Mouse (Mus musculus): ENCODE results near the gene Lpar1. TPM values are rescaled to one million over a fixed set of nuclear protein-coding genes. Genes with fewer than 3 reads are reported as not detected.
A peak's percentile ranks its signal among the peaks of the same experiment; 100 is the strongest.

Lpar1 gene
- polyA plus RNA-seq, 1 experiment from 2014 or later = 16.4 TPM

DNA sequence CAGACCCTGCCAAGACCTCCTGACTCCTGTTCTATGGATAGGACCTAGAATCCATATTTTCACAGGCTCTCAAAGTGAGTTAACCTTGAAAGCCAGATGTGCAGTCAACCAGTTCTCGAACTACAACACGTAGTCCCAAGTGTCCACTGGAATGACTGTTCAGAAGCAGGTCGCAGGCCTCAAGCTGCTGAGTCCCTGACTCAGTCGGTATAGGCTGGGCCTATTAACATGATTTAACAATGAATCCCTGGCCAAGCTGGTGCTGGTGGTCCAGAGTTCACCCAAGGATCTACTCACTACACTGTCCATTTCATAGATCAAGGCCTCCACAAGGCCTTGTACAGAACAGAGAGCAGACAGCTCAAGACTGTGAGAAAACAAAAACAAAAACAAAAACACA, 33.8 kb downstream of the Lpar1 start:
- ATAC-seq (ENCODE audit: low FRiP score) = no peak
- H3K9ac ChIP-seq = no peak overlapping the region
- no peak overlapping the region for H3K4me2 ChIP-seq
- 81% methylated on average over 4 of the region's 4 CpGs for WGBS
- H3K27ac ChIP-seq = no peak overlapping the region
- no peaks in the 10 kb centered on the region for H3K36me3 ChIP-seq
- no peaks in the 10 kb centered on the region for H3K9me3 ChIP-seq
- no peaks in the 10 kb centered on the region for H3K27me3 ChIP-seq
- no peaks in the 10 kb centered on the region for H3K4me1 ChIP-seq (replicated peaks)
- no peak overlapping the region for H3K4me3 ChIP-seq

DNA sequence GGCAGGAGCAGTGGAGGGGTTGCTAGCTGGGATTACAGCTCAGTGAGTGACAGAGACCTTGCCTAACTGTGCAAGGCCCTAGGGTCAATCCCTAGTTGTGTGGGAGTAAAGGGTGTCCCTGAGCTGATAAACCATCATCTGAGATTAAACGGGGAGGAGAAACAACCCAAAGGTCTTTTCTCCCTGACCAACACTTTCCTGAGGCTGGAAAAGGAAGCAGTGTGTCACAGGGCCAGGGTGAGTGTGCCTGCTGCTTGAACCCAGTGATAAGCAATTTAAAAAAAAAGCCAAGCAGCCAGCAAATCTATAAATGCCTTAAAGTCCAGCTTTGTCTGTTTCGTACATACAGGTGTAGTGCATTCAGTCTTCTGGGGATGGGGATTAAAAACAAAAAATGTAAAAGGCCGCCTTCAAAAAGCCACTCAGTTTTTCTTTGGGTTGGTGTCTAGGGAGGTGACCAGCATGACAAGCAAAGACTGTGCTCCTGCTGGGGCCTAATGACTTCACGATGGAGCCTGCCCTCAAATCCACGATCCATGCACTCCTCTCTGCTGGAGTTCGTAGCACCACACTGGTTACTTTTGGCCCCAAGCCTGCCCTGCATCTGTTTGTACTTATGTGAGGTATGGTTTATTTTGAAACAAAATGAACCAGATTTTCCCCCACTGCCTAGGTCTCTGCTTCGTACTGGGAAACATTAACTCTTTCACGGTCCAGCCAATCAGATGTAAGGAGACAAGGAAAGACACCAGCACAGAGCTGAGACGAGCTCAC, 35.3 kb downstream of the Lpar1 start:
- no peak for ATAC-seq (ENCODE audit: low FRiP score)
- no peak overlapping the region for H3K27ac ChIP-seq
- no peak overlapping the region for H3K4me2 ChIP-seq
- no peak overlapping the region for H3K4me3 ChIP-seq
- H3K9ac ChIP-seq = no peak overlapping the region
- no peaks in the 10 kb centered on the region for H3K27me3 ChIP-seq
- 51% methylated on average over 9 of the region's 9 CpGs for WGBS
- no peaks in the 10 kb centered on the region for H3K9me3 ChIP-seq
- no peaks in the 10 kb centered on the region for H3K36me3 ChIP-seq
- no peaks in the 10 kb centered on the region for H3K4me1 ChIP-seq (replicated peaks)

DNA sequence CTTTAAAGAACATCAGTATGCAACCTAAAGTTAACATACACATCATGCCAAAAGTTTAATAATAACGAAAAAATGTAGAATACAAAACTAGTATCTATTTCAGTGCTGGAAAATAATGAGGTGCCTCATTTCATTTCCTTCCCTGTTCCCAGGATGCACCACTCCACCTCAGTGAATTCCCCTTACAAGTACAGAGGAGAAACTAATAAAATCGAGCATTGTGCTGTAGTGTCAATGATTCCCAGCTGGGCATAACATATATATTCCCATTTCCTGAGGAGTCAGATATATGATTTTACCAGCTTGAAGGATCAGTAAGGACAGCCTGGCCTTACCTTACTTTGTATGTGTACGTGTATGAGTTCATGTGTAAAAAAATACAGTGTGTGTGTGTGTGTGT, 36.9 kb downstream of the Lpar1 start:
- Histone ChIP-seq H3K27ac (no peak overlapping the region), H3K4me1 (replicated peaks) (no peaks in the 10 kb centered on the region), H3K36me3 (no peaks in the 10 kb centered on the region), H3K9ac (no peak overlapping the region), H3K4me2 (no peak overlapping the region), H3K4me3 (no peak overlapping the region), H3K27me3 (no peaks in the 10 kb centered on the region), H3K9me3 (no peaks in the 10 kb centered on the region)
- 78% methylated on average over 3 of the region's 3 CpGs for WGBS
- ATAC-seq (ENCODE audit: low FRiP score) = no peak

DNA sequence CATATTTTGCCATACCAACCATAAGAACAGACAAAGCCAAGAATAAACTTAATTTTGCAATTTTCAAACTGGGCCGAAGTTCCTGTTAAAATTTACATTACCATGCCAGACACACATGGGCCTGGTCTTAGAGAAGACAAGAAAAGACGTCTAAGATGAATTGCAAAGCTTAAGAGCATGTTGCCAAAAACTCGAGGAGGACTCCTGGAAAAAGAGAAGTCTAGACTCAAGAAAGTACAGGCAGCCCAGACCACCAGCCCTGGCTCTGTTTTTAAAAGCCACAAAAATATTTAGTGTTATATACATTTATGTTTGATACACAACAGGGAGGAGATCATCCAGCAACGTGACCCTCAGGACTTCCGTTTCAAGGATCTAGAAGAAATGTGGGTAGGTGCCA, 37.5 kb downstream of the Lpar1 start:
- no peak for ATAC-seq (ENCODE audit: low FRiP score)
- Histone ChIP-seq H3K4me2 (no peak overlapping the region), H3K9me3 (no peaks in the 10 kb centered on the region), H3K27ac (no peak overlapping the region), H3K4me1 (replicated peaks) (no peaks in the 10 kb centered on the region), H3K4me3 (no peak overlapping the region), H3K9ac (no peak overlapping the region), H3K36me3 (no peaks in the 10 kb centered on the region), H3K27me3 (no peaks in the 10 kb centered on the region)
- WGBS = 88% methylated on average over 5 of the region's 5 CpGs

DNA sequence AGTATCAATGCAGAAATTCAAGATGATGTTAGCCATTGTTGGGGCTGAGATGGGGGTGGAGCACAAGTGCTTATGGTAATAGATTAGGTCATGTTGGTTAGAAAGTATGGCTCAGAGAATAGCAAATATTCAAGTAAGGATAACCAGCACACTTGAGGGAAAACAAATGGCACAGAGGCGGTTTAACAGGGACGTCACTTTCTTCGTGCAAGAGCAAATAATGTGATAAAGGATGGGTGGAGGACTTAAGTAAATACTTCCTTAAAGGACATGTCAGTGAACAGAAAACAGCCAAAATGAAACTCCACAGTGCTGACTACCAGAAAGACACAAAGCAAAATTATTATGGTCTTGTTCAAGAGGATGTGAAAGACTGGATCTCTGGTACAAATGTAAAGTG, 42.1 kb downstream of the Lpar1 start:
- H3K4me3 ChIP-seq = no peak overlapping the region
- no peaks in the 10 kb centered on the region for H3K4me1 ChIP-seq (replicated peaks)
- 92% methylated on average over 3 of the region's 3 CpGs for WGBS
- no peaks in the 10 kb centered on the region for H3K9me3 ChIP-seq
- ATAC-seq (ENCODE audit: low FRiP score) = no peak
- H3K9ac ChIP-seq = no peak overlapping the region
- no peak overlapping the region for H3K4me2 ChIP-seq
- H3K27ac ChIP-seq = no peak overlapping the region
- no peaks in the 10 kb centered on the region for H3K27me3 ChIP-seq
- no peaks in the 10 kb centered on the region for H3K36me3 ChIP-seq

DNA sequence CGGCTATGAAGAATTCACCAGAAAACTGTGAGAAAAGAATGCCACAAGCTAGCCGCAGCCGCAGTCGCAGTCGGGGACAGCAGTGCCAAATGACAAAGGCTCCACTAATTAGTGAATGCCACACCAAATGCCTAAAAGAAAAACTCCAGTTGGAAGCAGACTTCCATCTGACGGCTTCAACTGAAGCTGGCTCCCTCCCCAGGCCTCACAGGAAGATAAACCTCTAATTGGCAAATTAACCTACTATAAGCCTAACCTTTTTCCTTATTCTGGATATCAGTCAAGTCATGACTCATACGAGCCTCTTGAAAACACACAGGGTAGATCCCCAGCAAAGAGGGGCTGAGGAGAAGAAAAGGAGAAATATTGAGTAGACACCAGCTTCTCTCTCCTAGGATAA, 44.9 kb downstream of the Lpar1 start:
- no peak overlapping the region for H3K27ac ChIP-seq
- no peak overlapping the region for H3K4me2 ChIP-seq
- 54% methylated on average over 7 of the region's 7 CpGs for WGBS
- no peak overlapping the region for H3K9ac ChIP-seq
- H3K27me3 ChIP-seq = no peaks in the 10 kb centered on the region
- H3K4me1 ChIP-seq (replicated peaks) = no peaks in the 10 kb centered on the region
- no peaks in the 10 kb centered on the region for H3K36me3 ChIP-seq
- ATAC-seq (ENCODE audit: low FRiP score) = no peak
- no peak overlapping the region for H3K4me3 ChIP-seq
- no peaks in the 10 kb centered on the region for H3K9me3 ChIP-seq

DNA sequence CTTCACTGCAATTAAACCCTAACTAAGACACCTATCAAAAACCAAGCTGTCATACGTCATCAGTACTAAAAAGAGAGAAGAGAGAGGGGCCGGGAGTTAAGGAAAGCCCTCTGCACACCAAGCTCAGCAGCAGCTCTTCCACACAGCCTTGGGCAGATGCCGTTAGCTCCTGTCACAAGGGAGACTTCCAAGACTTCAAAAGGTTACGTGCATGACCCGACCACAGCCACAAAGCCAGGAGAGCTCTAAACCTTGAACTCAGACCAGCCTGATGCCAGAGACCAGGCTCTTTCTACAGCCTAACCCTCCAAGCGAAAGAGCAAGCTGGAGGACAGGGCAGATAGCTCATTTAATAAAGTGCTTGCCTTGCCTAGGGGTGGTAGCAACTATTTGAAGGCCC, 46.2 kb downstream of the Lpar1 start:
- H3K9me3 ChIP-seq = no peaks in the 10 kb centered on the region
- no peaks in the 10 kb centered on the region for H3K36me3 ChIP-seq
- 93% methylated on average over 6 of the region's 6 CpGs for WGBS
- H3K4me2 ChIP-seq = no peak overlapping the region
- no peaks in the 10 kb centered on the region for H3K27me3 ChIP-seq
- no peak overlapping the region for H3K4me3 ChIP-seq
- H3K4me1 ChIP-seq (replicated peaks) = no peaks in the 10 kb centered on the region
- no peak for ATAC-seq (ENCODE audit: low FRiP score)
- no peak overlapping the region for H3K9ac ChIP-seq
- no peak overlapping the region for H3K27ac ChIP-seq

DNA sequence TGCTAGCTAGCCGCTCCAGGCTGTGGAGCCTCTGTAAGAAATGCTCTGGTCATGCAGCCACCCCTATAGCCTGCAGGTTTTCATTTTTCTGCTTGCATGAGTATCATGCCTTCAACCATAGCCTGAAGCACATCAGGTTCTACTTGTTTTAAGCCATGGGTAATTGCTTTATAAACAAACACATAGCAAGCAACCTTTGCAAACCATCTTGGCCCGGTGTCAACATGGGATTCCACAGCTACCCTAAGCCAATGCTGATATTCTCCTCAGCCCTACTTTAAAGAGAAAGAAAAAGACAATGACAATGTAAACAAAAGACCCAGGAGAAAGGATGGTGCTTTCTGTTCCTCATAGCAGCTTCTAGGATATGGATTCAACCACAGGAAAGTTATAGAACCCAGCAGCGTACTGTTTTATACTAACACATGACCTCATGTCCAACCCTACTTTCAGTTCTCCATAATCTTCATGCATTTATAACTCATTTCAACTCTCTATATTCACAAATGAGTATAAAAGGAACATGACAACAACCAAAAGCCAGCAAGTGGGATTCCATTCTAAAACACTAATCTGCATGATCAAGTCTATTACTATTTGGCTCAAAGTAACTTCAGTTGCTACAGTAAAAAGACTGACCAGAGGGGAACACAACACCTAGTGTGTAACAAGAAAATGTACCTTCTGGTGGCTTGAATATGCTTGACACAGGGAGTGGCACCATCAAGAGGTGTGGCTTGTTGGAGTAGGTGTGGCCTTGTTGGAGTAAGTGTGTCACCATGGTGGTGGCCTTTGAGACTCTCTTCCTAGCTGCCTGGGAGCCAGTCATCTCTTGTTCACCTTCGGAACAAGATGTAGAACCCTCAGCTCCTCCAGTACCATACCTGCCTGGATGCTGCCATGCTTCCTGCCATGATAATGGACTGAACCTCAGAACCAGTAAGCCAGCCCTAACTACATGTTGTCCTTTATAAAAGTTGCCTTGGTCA, 46.9 kb downstream of the Lpar1 start:
- Histone ChIP-seq H3K27ac (no peak overlapping the region), H3K27me3 (no peaks in the 10 kb centered on the region), H3K9me3 (no peaks in the 10 kb centered on the region), H3K4me2 (no peak overlapping the region), H3K9ac (no peak overlapping the region), H3K4me3 (no peak overlapping the region), H3K4me1 (replicated peaks) (no peaks in the 10 kb centered on the region), H3K36me3 (no peaks in the 10 kb centered on the region)
- no peak for ATAC-seq (ENCODE audit: low FRiP score)
- WGBS = 94% methylated on average over 4 of the region's 4 CpGs

DNA sequence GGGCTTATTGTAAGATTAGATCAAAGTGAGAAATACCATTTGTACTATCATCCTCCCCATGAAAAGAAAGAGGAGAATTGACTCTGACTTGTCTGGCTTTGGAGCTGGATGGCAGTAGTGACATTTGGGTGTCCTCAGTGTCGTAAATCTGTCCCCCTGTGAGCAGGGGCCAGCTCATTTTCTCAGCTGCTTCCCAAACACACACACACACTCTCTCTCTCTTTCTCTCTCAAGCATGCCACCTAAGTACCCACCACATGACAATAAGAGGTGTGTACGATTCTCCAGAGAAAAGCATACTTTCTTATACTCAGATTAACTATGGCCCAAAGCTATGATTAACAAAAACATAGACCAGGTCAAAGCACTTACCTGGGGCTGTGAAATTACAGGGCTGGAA, 49.4 kb downstream of the Lpar1 start:
- Histone ChIP-seq H3K4me2 (no peak overlapping the region), H3K27ac (no peak overlapping the region), H3K36me3 (no peaks in the 10 kb centered on the region), H3K4me1 (replicated peaks) (peaks cover 11% of the 10 kb centered on the region), H3K9me3 (no peaks in the 10 kb centered on the region), H3K27me3 (no peaks in the 10 kb centered on the region), H3K4me3 (no peak overlapping the region), H3K9ac (no peak overlapping the region)
- no peak for ATAC-seq (ENCODE audit: low FRiP score)
- 90% methylated on average over 2 of the region's 2 CpGs for WGBS

DNA sequence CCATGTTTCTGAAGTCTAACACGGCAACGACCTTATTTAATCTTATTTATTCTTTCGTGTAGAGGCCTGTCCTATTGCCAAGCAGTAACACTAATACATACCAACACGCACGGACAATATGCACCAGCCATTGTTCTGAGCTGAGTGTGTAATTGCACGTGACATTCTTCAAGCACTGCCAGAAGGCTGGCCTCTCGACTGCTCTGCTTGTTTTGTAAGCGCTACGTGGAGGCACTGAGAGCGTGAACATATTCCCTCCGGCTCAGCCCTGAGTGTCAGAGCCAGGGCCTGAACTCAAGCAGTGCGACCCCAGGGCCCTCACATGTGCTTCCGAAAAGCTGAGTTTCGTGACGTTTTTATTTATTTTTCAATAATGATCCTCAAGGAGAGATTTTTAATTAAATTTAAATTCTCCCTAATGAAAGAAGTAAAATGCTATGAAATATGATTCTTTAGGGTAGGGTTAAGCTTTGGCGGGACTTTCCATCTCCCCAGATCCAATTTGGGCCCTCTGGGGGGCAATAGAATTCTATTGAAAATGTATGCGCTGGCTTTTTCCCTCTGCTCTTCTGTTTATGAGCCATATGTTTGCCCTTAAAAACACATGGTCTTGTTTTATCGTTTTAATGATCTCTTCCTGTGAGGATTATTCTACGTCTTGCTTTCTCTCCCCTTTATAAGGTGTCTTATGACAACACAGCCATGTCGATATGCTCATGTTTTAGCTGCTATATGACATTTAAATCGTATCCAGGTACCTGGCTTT, 52.5 kb downstream of the Lpar1 start:
- Histone ChIP-seq H3K27me3 (no peaks in the 10 kb centered on the region), H3K9ac (no peak overlapping the region), H3K9me3 (no peaks in the 10 kb centered on the region), H3K4me2 (no peak overlapping the region), H3K4me3 (no peak overlapping the region), H3K27ac (no peak overlapping the region), H3K36me3 (no peaks in the 10 kb centered on the region), H3K4me1 (replicated peaks) (peaks cover 11% of the 10 kb centered on the region)
- peak; percentile 69 for ATAC-seq (ENCODE audit: low FRiP score)
- 52% methylated on average over 21 of the region's 21 CpGs for WGBS

DNA sequence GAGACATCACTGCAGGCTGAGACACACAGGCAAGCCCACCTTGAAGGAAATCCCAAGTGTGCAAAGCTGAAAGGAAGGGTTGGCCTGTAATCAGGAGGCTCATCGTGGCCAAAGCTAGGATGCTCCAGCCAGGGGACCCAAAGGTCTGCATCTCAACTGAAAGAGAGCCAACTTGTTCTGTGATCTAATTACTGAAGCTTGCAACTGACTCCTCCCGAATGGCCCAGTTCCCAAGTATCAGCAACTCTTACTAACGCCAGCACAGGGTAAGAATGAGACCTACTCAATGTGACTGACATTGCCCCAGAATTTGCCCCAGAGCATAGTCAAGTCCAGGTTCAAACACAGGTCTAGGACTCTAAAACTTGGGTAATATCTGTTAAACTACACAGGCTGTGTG, 53.9 kb downstream of the Lpar1 start:
- ATAC-seq (ENCODE audit: low FRiP score) = no peak
- Histone ChIP-seq H3K4me2 (no peak overlapping the region), H3K27me3 (no peaks in the 10 kb centered on the region), H3K4me1 (replicated peaks) (peaks cover 11% of the 10 kb centered on the region), H3K9ac (no peak overlapping the region), H3K9me3 (no peaks in the 10 kb centered on the region), H3K4me3 (no peak overlapping the region), H3K27ac (no peak overlapping the region), H3K36me3 (no peaks in the 10 kb centered on the region)
- WGBS = 72% methylated on average over 3 of the region's 3 CpGs

DNA sequence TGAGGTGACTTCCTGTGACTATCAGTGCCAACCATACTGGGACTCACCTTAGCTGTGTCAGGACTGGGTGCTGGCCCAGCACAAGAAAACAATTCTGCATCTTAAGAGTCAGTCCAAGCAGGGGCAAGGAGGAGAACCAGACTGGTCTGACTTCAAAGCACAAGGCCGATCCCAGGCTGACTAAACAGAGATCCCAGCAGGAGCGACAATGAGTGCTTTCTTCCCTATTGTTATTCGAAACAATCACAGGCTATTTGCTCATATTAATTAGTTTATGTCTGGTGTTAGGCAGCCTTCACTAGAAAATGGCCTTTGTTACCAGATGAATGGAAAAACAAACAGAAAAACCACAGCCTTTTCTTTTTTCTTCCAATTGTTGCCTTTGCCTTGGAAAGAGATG, 54.5 kb downstream of the Lpar1 start:
- Histone ChIP-seq H3K4me3 (no peak overlapping the region), H3K27ac (no peak overlapping the region), H3K4me1 (replicated peaks) (peaks cover 11% of the 10 kb centered on the region), H3K4me2 (no peak overlapping the region), H3K9me3 (no peaks in the 10 kb centered on the region), H3K36me3 (no peaks in the 10 kb centered on the region), H3K27me3 (no peaks in the 10 kb centered on the region), H3K9ac (no peak overlapping the region)
- WGBS = 28% methylated on average over 3 of the region's 3 CpGs
- ATAC-seq (ENCODE audit: low FRiP score) = no peak
